Mouse (Mus musculus) thymus, postnatal 25 days (tissue): ENCODE measurements around the gene Krtap28-10.

Experiments used
- DNase-seq: peaks from one replicate; pipeline ENCODE4 v3.0.0; 2022

The Krtap28-10 gene

DNA sequence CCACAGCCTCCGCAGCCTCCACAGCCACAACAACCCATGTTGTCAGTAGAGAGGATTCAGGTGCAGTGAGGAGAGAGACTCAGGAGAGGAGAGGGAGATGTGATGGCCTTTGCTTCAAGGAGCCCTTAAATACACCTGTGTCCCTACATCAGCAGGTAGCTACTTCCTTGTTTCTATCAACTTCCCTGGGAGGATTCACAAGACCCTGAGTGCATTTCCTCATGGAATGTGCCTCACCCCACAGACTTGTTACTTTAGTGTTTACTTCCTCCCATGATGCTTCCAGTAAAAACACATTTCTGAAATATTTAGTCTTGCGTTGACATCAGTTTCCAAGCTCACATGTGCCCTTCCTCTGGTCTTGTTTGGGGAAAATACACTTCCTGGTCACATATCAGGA is at the start of gene Krtap28-10:
TSS of gene Krtap28-10 (minus strand) at position 101 of the 400 bp plus-strand sequence.
- DNase-seq: no peak

DNA sequence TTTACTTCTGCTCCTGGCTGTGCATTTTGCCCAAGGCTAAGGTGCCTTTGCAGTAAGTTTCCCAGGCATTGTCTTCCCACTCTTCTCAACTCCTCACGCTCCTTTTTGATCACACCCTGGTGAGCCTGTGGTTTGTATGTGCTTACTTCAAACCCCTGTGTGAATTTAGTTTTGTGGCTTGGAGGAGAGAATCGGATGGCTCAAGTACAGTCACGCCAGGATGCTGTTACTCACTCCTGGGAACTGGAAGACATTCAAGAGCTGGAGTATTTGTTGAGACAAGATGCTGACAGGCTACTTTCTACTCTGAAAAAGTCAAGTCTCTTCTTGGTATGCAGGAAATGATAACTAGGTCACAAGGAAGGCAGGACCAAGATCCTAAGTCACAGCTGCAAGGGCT is 49.0 kb upstream of the Krtap28-10 start:
- DNase-seq: no peak

DNA sequence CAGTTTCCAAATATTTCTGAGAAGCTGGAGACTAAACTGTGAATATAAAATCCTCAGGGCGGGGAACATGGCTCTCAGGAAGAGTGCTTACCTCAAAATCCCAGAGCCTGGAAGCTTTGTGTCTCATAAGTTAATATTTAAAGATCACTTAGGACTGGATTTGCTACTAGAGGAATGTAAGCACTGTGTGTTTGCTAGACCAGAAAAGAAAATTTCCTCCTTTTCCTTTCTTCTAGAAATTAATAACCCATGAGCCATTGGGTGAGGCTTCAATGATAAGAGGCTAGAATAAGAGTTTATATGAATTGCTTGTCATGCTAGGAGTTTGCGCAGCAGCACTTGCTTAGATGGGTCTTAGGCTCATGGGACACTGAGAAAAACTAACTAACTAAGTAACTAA is 42.5 kb upstream of the Krtap28-10 start:
- DNase-seq: no peak

DNA sequence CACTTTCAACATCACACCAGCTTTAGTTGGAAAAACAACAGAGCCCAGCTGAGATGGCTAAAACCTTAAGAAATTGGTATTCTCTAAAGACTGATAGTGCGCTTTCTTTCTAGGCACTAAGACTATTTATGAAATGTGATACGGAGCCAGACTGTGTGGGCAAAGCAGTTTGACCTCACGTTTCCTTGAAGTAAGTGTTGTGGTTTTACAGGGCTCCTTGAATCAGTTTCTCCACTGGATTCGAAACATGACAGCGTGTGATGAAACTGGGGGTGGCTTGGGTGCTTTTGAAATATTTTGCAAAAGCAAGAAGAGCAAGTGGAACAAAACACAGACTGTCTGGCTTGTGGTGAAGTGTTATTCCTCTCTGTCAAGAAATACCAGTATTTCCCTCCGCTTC is 34.7 kb upstream of the Krtap28-10 start:
- DNase-seq: no peak

DNA sequence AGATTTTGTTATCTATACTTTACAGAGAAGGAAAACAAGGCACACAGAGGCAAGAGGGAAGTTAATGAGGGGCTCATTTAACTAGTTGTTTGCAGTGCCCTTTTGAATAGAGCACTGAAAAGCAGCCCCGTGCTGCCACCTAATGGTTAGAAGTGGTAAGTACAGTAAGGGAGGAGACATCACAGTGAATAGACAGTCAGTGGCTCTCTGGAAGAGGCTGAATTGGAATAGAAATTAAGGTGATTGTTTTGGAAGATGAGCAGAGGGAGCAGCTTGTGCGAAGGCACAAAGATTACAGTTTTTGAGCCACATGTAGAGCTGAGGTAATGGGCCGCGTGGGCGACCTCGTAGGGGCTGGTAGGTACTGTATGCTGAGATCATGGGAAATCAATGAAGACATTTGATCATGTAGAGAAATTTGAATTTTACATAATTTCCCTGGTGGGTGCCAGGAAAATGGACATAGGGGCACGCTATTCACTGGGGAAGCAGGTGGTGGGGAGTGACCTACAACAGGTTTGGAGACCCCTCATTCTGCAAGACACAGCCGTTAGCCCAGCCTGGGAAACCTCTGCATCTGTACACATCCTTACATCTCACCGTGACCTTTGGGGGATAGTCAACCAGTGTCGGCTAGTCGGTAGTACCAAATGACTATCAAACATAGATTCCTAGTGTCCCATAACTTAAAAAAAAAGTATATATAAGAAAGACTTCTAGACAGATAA is 34.1 kb upstream of the Krtap28-10 start:
- DNase-seq: peak; percentile 8

DNA sequence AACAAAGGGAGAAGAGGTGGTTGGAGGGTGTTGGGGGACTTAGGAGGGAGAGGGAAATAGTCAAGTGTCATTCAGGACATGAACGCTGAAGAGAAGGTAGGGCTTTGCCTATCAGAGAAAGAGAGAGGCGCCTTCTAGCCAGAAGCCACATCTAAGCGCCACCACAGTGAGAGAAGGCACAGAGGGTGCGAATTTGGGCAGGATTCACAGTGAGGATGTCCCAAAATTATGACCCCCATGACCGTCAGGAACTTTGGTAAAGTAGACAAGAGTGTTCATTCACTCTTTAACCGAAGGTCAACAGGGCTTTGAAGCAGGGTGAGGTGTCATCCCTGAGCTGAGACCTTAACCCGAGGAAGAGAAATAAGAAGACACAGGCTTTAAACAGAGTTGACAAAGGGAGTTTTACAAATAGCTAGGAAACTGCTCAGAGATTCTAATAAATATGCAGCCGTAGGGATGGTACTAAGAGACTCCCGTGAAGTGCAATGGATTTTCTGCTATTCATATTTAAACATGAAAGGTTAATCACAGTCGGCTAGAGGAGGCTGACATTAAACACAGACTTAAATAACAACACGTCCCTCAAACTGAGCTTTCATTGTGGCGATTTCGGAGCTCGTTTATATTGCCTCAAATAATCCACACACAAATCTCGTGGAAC is 33.4 kb upstream of the Krtap28-10 start:
- DNase-seq: no peak

DNA sequence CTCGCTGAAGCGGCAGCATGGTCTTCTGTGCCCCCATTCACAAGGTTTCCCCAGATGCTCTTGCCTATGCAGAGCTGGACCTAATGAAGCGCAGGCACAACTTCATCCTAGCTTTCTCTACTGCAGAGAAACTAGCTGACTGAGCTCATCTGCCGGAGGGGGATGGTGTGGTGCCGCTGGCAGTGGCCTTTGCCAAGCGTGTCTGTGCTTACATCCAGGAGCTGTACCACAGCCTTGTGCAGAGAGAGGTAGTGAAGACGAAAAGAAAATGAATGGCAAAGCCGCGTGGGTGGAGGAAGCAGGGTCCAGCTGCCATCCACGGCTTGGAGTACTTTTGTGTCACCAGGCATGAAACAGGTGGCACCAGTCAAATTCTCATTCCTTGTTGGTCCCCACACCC is 24.9 kb upstream of the Krtap28-10 start:
- DNase-seq: no peak

DNA sequence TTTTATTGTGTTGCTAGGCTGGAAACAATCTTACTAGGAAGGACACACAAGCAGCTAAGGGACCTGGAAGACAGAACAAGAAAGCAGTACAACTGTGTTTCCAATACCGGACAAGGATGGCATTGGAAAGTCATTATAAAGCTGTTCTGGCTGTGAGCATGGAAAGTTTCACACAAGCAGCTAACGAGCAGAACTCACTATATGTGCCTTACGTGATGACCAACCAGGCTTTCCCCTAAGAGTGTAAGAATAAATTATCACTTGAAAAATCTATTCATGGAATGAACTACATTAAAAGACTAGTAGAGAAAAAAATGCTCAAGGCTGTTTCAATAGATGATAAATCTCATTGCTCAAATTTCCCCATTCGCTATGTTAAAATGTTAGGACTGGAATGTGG is 24.3 kb upstream of the Krtap28-10 start:
- no peak for DNase-seq

DNA sequence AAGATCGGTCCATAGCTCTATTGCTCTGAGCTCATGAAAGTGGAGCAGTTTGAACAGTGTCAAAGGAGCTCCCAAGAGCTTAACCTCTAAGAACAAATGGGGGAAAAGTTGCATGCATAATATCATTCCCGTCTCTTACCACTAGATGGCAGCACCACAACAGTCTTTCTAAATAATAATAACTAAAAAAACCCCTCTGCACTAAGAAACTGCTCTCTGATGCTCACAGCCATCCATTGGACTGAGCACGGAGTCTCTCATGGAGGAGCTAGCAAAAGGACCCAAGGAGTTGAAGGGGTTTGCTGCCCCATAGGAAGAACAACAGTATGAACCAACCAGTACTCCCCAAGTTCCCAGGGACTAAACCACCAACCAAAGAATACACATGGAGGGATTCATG is 22.6 kb upstream of the Krtap28-10 start:
- no peak for DNase-seq

DNA sequence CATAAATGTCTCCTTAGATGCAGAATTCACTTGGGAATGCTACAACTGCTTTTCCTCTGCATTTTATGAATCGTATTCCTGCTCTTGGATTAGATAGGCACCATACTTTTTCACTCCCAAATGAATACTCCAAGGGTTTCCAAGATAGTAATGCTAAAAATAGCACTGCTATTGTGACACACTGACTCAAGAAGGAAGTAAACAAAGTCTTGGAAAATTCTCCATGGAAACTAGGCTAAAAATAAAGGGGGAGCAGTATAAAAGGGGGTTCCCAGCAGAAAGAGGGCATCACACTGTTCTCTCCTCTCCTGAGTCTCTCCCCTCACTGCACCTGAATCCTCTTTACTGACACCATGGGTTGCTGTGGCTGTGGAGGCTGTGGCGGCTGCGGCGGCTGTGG is 18.4 kb upstream of the Krtap28-10 start, which contains the start of gene Krtap28-13:
TSS of gene Krtap28-13 (plus strand) at position 288 of the 400 bp plus-strand sequence.
- DNase-seq: no peak

DNA sequence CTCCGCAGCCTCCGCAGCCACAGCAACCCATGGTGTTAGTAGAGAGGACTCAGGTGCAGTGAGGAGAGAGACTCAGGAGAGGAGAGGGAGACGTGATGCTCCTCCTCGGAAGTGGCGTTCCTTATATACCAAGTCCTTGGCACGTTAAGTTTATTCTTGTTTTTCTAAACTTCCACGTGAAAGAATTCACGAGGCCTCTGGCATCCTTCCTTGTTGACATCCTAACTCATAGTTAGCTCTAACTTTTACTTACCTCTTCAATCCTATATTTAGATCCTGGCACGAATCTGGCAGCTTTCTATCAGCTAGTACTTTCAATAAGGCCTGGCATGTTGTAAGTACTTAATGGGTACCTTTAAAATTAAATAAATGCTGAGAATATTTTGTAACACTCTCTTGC is 17.0 kb upstream of the Krtap28-10 start, which contains the start of gene A030005K14Rik:
TSS of gene A030005K14Rik (minus strand) at position 101 of the 400 bp plus-strand sequence.
- no peak for DNase-seq

DNA sequence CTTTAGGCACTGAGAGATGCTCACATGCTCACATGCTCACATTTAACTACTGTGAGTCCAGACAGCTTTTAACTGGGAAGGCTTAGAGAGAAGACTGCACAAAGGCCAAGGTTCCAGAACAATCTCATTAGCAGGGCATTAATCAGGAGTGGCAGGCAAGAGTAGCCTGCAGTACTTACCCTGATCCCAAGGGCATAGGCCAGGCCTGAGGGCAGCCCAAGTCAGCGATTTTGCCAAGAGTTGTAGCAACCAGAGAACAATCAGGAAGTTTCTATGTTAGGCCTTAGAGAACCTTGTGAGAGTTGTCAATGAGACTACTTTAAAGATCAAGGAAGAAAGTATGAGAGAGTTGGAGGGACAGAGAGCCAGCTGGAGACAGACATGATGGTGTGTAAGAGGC is 16.2 kb upstream of the Krtap28-10 start:
- DNase-seq: no peak

DNA sequence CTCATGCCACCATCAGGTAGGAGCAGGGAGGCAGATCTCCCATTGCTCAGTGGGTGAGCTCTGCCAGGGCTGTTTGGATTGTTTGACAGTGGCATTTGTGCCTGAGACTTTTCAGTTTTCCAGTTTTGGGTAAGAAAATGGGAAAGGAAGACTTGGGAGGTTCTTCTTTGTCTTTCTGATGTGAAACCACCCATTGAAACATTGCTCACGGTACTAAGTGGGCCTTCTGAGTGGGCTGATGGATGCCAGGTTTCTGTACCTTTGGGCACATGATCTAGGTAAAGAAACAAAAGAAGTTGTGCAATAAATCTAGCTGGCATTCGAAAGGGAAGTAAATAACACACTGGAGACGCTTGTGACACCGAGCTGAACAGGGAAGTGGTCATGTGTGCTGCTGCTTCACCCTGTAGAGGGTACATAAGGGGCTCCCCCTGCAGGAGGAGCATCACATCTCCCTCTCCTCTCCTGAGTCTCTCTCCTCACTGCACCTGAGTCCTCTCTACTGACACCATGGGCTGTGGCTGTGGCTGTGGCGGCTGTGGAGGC is 2.7 kb upstream of the Krtap28-10 start, which contains the start of gene Gm47969:
TSS of gene Gm47969 (plus strand) at position 51 of the 546 bp plus-strand sequence.
- no peak for DNase-seq

DNA sequence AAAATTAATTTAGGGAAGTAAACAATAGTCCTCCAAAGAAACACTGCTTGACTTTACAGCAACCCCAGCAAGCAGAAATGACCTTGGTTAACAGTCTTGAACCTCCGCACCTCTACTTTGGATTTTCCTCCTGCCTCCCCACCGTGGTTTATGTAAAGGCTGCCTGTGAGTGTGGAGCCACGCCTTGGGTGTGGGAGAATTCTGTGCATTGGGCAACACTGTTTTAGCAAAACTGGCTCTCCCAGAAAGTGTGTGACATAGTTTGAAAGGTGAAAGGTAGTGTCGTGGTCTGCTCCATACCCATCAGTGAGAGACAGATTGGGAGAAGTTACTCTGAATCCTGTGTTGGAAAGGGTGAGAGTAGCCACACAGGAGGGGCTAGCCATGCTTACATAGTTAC is 3.2 kb downstream of the Krtap28-10 start:
- DNase-seq: no peak

DNA sequence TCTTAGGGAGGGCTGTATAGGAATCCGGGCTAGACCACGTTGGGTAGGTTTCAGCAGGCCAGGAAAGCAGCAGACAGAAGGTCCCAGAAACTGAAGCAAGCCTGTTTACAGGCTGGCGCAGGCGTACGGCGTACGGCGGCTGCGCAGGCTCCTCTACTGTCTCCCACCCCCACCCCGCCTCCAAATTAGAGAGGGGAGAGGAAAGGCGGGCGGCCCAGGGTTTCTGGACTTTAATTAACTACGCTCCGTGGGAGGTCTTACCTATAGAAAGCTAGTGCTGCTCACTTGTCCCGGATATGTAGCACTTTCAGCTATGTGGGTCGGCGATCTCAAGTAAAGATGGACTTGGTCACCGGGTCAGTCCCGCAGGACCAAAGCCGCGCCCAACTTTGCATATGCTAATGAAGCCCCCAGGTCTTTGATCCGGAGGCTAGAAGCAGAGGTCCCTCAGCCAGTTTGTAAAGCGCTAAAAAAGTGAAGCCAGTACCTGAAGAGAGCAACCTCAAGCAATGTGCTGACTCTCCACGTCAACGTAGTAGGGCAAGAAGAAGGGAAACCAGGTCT is 4.1 kb downstream of the Krtap28-10 start, which contains the start of gene Slc19a3:
TSS of gene Slc19a3 (minus strand) at position 340 of the 564 bp plus-strand sequence.
- no peak for DNase-seq

DNA sequence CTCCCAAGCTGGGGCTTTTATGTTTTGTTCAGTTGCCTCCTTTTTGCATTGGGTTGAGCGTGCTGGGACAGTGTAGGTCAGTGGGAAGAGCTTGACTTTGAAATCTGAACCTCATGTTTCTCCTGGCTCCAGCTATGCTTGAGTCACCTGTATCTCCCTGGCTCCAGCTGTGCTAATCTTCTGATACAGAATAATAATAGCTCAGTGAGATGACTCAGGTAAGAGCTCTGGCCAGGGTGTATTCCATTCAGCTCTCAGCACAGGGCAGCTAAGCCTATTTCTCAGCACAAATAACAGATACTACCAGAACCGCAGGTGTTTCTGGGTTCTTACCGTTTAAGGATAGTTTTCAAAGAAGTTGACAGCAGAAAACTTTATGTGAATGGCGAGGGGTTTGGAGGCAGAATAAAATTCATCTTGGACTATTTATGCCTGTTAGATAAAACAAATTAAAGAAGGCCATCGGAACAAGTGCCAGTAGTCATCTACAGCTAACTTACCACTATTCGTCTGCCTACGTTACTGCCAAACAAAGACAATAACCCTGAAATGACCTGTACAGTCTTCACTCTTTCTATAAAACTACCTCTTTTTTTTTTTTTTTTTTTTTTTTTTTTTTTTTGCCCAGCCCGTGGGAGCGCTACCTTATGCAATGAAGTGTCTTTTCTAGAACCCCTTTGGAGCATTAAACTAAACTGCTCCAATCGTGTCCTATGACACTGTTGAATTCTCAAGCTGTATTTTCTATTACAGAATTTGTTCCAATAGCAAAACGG is 5.2 kb downstream of the Krtap28-10 start:
- DNase-seq: no peak

DNA sequence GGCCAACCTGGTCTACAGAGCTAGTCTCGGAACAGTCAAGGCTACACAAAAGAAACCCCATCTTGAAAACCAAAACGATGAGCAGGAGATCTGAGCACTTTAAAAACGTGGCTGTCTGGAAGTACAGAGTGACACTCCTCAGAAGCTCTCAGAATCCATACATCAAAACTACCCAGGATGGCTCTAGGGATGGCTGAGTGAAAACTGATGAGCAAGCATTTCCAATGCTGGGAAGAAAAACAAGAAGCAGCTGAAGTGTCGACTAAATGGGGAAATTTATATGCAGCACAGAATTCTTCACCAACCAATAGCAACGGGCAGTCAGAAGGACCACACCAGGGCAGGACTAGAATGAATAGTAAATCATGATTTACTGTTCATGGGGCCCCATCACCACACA is 7.8 kb downstream of the Krtap28-10 start:
- no peak for DNase-seq

DNA sequence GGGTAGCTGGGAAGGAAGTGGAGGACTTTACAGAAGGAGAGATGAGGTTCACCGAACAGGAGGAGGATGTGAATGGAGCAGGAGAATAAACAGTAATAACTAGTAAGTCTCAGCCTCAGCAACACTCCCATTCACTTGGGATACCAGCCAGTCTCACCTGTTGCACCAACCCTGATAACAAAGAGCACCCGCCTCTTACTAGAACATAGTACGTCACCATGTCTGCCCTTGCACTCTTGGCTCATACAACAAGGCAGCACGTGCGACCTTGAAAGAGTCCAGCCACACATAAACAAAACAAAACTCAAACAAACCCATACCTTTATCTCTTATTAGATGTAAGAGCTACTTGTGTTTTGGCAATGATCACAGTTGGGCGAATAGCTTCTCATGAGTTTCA is 9.8 kb downstream of the Krtap28-10 start:
- no peak for DNase-seq

DNA sequence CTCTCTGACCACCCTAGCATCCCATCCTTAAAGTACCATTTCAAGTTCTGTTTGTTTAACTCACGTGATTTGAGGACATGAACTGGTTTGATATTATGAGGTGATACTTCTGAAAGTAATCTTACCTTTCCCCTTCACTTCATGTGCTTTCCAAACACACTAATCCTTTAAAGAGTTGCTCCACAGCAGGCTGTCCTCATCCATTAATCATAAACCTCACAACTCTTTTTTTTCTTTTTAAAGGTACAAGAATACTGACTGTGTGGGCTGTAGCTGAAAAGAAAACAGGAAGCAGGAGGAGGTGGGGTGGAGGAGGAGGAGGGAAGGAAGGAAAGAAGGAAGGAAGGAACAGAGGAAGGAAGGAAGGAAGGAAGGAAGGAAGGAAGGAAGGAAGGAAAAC is 10.3 kb downstream of the Krtap28-10 start:
- no peak for DNase-seq

DNA sequence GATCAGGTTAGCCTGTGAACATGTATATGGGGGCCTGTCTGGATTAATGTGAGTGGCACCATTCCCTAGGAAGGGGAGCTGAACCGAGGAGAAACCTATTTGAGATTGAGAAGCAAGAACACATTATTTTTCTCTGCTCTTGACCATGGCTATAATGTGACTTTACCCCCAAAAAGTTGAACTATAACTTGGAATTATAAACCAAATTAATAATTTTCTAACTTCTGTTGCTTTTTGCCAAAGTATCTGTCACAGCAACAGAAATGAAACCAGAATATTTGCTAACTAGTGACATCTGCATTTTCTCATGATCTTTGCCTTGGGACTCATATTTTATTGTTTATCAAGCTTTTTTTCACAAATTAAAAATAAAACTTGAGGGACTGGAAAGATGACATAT is 25.7 kb downstream of the Krtap28-10 start:
- DNase-seq: no peak

DNA sequence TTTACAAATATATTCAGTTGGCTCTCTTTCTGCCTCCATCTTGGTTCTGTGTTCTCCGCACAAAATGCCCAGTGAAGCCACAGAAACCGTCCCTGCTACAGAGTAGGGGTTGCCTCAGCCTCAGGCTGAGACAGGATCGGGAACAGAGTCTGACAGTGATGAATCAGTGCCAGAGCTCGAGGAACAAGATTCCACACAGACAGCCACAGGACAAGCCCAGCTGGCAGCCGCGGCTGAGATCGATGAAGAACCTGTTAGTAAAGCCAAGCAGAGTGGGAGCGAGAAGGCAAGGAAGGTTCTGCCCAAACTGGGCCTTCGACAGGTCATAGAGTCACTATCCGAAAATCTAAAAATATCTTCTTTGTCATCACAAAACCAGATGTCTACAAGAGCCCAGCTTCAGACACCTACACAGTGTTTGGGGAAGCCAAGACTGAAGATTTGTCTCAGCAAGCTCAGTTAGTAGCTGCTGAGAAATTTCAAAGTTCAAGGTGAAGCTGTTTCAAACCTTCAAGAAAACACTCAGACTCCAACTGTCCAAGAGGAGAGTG is 26.9 kb downstream of the Krtap28-10 start:
- no peak for DNase-seq

DNA sequence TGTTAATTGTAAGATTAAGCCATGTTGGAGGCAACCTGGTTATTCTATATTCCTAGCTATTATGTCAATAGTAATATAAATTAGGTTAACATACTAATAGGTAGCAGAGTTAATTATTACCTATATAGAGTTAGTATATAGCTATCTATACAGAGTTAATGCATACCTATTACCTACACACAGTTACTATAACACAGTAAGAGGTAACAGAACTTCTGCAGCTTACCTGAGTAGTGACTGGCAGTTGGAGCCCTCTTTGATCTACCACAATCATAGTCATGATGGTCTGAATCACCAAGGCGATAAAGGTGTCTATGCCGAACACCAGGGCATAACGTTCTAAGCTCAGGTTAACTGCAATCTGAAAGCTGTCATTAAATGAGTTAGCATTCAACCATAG is 27.8 kb downstream of the Krtap28-10 start:
- DNase-seq: no peak

DNA sequence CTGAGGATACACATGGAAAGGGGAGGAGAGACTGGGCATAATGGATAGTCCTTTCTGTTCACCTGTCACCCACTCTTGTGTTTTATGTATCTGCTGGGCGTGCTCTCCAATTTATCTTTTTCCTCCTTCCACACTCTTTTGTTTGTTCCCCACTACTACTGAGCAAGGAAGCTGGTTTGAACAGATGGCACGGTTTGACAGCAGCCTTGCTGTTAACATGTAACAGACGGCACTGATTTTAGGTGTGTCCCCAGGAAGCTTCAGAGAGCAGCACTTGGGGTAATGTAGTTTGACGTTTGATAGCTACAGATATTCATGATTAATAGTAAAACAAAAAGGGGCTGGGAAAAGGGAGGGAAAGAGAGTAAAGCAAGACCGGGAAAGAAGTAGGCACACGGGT is 34.8 kb downstream of the Krtap28-10 start:
- DNase-seq: no peak
